Mouse (Mus musculus) testis, adult 2 months (tissue): Measurements from ENCODE around the gene Ddi2.

Experiments used
- CTCF ChIP-seq: fragments of 200-500 bp; IDR thresholded peaks from 2 replicates; pipeline ENCODE4 v1.5.1; 2012; ENCODE audit warnings: low read depth, mild to moderate bottlenecking, inconsistent platforms, low read length, moderate library complexity; ENCODE audit not compliant: control insufficient read depth, insufficient read depth, insufficient replicate concordance
- POLR2A ChIP-seq: fragments of 200-500 bp; IDR thresholded peaks from 2 replicates; pipeline ENCODE4 v1.6.1; 2012; ENCODE audit warnings: low read depth, mild to moderate bottlenecking, inconsistent platforms, low read length, moderate library complexity; ENCODE audit not compliant: control insufficient read depth

DNA sequence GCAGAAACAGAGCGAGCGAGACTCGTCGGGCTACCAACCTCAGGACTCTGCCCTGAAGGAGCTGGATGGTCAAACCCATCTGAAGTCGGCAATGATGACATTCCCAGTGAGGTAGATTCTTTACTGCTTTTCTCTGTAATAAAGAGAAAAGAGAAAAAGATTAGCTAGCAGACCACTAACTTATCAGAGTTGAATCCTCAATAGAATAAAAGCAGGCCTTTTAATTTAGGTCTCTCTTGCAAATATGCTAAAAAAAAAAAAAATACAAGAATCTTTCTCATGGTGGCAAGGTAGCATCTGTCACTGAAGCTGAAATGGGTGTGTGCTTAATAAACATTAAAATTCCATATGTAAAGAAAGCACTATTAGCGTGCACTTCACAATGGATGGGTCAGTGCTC lies 37.7 kb downstream of the Ddi2 start, which contains the start of gene Rsc1a1:
- TF ChIP-seq POLR2A (no peak), CTCF (no peak)
